Mouse (Mus musculus) erythroid progenitor cell, adult 5-6 weeks (primary cell): ENCODE data around the gene Prmt1. TPM values are rescaled to one million over a fixed set of nuclear protein-coding genes. Genes with fewer than 3 reads are reported as not detected.
A peak's percentile ranks its signal among the peaks of the same experiment; 100 is the strongest.

Experiments
- ATAC-seq: replicated peaks from 2 replicates; pipeline ENCODE4 v1.8.0; 2016; ENCODE audit warnings: moderate number of reproducible peaks, mild to moderate bottlenecking, moderate TSS enrichment, inconsistent platforms; ENCODE audit not compliant: poor library complexity, low FRiP score, severe bottlenecking
- total RNA-seq, 2 experiments: library from RNA; stranded (forward) in 1 of 2; stranded (reverse) in 1 of 2; fragments of 150-400 nt in 1 of 2; fragments of 186-747, 209-891 nt in 1 of 2; gene quantifications; 2 replicates each; pipeline versions ENCODE4 v1.2.3 to v1.2.4; 2015 to 2017; ENCODE audit warnings: low replicate concordance in 2 of 2

The Prmt1 gene
- total RNA-seq, 2 experiments from 2014 or later, result 2.3 to 28.9 TPM

- ATAC-seq, result no peak
Measured at GRCm38 (mm10) chr7:45013366-45014095, 27.2 kb upstream of the Prmt1 start.

- ATAC-seq, result no peak
Measured at GRCm38 (mm10) chr7:45012824-45013223, 26.5 kb upstream of the Prmt1 start.

- ATAC-seq, result no peak
Measured at GRCm38 (mm10) chr7:45012011-45012410, 25.6 kb upstream of the Prmt1 start.

- ATAC-seq, result no peak
Measured at GRCm38 (mm10) chr7:45008411-45008810, 22.0 kb upstream of the Prmt1 start.

- no peak for ATAC-seq
Measured at GRCm38 (mm10) chr7:45007846-45008245, 21.5 kb upstream of the Prmt1 start.

- no peak for ATAC-seq
Measured at GRCm38 (mm10) chr7:45007141-45007540, 20.8 kb upstream of the Prmt1 start.

GRCm38 (mm10) chr7:45006503-45006902 lies 20.1 kb upstream of the Prmt1 start:
- ATAC-seq, result no peak

- no peak for ATAC-seq
Measured at GRCm38 (mm10) chr7:45005321-45005992, 19.1 kb upstream of the Prmt1 start.

GRCm38 (mm10) chr7:45004546-45004945 lies 18.2 kb upstream of the Prmt1 start:
- no peak for ATAC-seq

GRCm38 (mm10) chr7:45002440-45002839 lies 16.1 kb upstream of the Prmt1 start:
- no peak for ATAC-seq

GRCm38 (mm10) chr7:45000539-45001114 lies 14.3 kb upstream of the Prmt1 start:
- no peak for ATAC-seq

- ATAC-seq, result no peak
Measured at GRCm38 (mm10) chr7:44999753-45000152, 13.4 kb upstream of the Prmt1 start.

GRCm38 (mm10) chr7:44998501-44998955 lies 12.2 kb upstream of the Prmt1 start, which contains the start of gene Bcl2l12:
Bcl2l12 (minus strand) TSS chr7:44998712.
- peak; percentile 48 for ATAC-seq

GRCm38 (mm10) chr7:44997940-44998428 lies 11.6 kb upstream of the Prmt1 start:
- ATAC-seq, result peak; percentile 13

GRCm38 (mm10) chr7:44997231-44997939 lies 11.0 kb upstream of the Prmt1 start, which contains the start of gene Irf3:
Irf3 (plus strand) TSS chr7:44997648.
- peak; percentile 91 for ATAC-seq

- 0 out of 2 replicates have a peak, but pooled peaks have one; percentile 6 for ATAC-seq
Measured at GRCm38 (mm10) chr7:44996672-44997071, 10.3 kb upstream of the Prmt1 start.

GRCm38 (mm10) chr7:44986879-44987718 lies 731 bp upstream of the Prmt1 start:
- ATAC-seq, result peak; percentile 43

GRCm38 (mm10) chr7:44985595-44986191 lies 675 bp downstream of the Prmt1 start:
- no peak for ATAC-seq

- no peak for ATAC-seq
Measured at GRCm38 (mm10) chr7:44984833-44985164, 1.6 kb downstream of the Prmt1 start.
